6 mouse cellular contexts compared by ENCODE assay signal in genomic region chr2:155626277-155626676, GRCm38 (mm10). TPM values are rescaled to one million over a fixed set of nuclear protein-coding genes. Genes with fewer than 3 reads are reported as not detected.
"Had no signal": no experiment of that assay in that cellular context is flagged by ENCODE, and none has a peak within 500 bp of the region (broad histone marks: within the 10 kb centered on the region; RNA-seq: fewer than 3 reads in every experiment).

No protein-coding gene starts in this region.

- H3K9me3 ChIP-seq: limb, embryonic 12.5 days; stomach, embryonic 15.5 days had no signal

- H3K4me3 ChIP-seq: layer of hippocampus, adult 2 months; limb, embryonic 12.5 days; stomach, embryonic 15.5 days had no signal

- H3K9ac ChIP-seq: limb, embryonic 12.5 days; liver, embryonic 14.5 days; stomach, embryonic 15.5 days had no signal

- H3K4me2 ChIP-seq: limb, embryonic 12.5 days; stomach, embryonic 15.5 days had no signal

- H3K27ac ChIP-seq: layer of hippocampus, adult 2 months; limb, embryonic 12.5 days; liver, embryonic 14.5 days; stomach, embryonic 15.5 days had no signal

- H3K36me3 ChIP-seq: stomach, embryonic 15.5 days had no signal

RNA-seq across cellular contexts. Expression of gene Myh7b, which starts 15.3 kb away (rescaled TPM):
- polyA plus RNA-seq: liver, adult 2 months; urinary bladder, adult 2 months had no signal
